Mouse (Mus musculus) erythroblast, embryonic 14.5 days (primary cell): Measurements from ENCODE around the gene Srrm1.
"Not testable (repeated sequence)": the region's sequence is repeated elsewhere in the genome, so short reads cannot be mapped to it uniquely, and the experiment has no call there.

ENCODE experiments used
- GATA1 ChIP-seq: IDR thresholded peaks from 2 replicates; pipeline ENCODE4 v1.6.1; 2012; ENCODE audit warnings: low read length, inconsistent platforms, mixed read lengths
- TAL1 ChIP-seq: IDR thresholded peaks from 3 replicates; pipeline ENCODE4 v1.6.1; 2012; ENCODE audit warnings: low read length, inconsistent platforms, mixed read lengths

DNA sequence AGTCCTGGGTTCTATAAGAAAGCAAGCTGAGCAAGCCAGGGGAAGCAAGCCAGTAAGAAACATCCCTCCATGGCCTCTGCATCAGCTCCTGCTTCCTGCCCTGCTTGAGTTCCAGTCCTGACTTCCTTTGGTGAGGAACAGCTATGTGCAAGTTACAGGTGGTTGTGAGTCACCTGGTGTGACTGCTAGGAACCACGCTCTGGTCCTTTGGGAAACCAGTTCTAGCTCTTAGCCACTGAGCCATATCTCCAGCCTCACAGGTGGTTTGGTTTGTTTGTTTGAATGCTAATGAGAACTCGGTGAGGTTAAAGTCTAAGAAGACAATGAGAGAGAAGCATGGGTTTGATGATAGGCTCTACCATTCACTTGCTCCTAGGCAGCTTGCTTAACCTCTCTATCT lies 73.1 kb downstream of the Srrm1 start:
- TF ChIP-seq GATA1, TAL1: not testable (repeated sequence)
